Mouse (Mus musculus) right cerebral cortex, postnatal 14 days (tissue): ENCODE results near the gene Loxl3.

Experiments used
- DNase-seq: peaks from one replicate; pipeline ENCODE4 v3.0.0; 2022

Gene Loxl3

GRCm38 (mm10) chr6:83033249-83034185 lies at the start of gene Loxl3, which contains the start of gene Dok1:
Loxl3 (plus strand) TSS chr6:83034173.
Dok1 (minus strand) TSS chr6:83033471.
- no peak for DNase-seq

GRCm38 (mm10) chr6:82987411-82987971 lies 46.5 kb upstream of the Loxl3 start:
- no peak for DNase-seq

DNA sequence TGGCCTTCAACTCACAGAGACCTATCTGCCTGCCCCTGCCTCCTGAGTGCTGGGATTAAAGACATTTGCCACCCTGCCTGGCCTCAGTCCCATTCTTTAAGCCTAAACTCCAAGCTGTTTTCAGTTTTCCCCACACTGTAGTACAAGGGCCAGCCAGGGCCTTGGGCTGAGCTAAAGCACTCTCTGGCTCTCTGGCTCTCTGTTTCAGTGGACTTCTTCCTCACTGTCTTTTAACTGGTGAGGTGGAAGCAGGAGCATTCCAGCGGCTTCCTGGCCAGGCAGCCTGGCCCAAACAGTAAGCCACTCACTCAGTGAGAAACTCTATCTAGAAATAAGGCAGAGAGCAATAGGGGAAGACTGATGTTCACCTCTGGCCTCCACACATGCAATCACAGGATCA lies 40.3 kb upstream of the Loxl3 start:
- no peak for DNase-seq

DNA sequence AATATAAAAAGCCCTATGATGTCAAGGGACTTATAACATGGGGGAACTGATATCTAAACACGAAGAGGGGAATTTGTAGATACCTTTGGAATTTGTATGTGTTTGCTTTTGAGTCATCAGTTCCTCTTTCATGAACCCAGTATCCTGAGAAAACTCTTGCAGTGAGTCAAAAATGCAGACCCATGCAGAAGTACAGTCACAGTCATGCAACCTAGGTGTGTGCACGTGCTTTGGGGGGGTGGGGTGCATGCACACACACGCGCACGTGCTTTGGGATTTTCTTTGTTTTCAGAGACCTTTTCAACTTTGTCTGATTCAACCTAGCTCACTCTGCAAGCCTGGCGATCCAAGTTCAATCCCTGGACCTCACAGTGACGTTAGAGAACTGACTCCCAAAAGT lies 39.6 kb upstream of the Loxl3 start:
- DNase-seq: no peak

DNA sequence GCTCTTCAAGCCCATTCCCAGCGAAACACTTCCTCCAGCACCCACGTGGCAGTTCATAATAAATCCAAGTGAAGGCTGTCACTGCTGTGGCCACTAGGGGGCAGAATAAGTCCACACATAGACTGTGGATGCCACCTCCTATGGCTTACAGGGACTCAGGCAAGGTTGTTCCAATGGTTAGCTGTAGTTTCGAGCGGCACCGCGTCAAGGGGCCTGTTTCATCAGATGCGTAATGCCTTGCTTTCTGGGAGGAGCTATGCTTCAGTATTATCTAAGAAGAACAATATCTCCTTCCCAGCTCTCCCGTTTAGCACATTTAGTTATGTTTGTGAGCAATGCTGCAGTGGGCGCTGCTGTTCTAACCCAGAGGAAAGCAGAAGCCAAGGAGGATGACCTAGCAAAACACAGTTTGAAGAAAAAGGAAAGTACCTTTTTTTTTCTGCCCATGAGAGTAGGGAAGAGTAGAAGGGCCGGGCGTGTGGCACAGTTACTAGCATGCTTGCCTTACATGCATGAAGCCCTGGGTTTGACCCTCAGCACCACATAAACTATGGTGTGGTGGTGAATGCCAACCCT lies 37.1 kb upstream of the Loxl3 start:
- peak; percentile 89 for DNase-seq

DNA sequence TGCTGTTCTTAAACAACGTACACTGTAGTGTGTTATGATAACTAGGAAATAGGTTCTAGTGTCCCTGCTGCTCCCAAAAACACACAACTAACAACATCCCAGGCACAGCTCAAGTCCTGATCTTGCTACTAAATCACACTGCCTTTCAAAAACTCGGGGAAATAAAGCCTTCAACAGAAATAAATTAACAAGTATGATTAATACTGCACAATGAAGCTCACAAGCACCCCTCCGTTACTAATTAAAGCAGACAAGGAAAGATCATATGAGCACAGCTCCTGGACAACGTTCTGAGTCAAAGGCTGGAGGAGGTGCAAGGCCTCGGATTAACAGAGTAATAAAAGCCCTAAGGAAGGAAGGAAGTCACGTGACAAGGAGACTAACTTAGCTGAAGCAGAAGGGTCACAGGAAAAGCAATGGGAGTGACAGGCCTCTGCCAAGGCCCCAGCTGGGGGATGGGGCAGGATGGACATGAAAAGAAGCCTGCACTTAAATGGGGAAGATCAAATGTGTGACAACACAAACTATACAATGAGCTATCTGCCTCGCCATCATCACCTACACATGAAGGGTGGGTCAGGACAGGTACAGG lies 36.4 kb upstream of the Loxl3 start:
- peak; percentile 13 for DNase-seq

DNA sequence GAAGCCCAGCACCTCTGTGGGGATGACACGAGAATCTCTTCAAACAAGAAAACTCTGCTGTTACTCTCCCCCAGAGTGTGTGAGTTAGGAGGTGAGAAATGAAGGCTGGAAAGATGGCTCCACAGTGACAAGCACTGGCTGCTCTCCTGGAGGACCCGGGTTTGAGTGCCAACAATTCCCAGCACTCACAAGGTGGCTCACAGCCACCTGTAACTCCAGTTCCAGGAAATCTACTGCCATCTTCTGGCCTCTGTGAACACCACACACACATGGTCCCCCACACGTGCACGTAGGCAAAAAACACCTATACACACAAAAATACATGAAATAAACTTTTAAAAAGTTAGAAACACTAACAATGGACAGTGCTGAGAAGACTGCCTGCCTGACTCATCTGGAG lies 35.6 kb upstream of the Loxl3 start:
- DNase-seq: no peak

DNA sequence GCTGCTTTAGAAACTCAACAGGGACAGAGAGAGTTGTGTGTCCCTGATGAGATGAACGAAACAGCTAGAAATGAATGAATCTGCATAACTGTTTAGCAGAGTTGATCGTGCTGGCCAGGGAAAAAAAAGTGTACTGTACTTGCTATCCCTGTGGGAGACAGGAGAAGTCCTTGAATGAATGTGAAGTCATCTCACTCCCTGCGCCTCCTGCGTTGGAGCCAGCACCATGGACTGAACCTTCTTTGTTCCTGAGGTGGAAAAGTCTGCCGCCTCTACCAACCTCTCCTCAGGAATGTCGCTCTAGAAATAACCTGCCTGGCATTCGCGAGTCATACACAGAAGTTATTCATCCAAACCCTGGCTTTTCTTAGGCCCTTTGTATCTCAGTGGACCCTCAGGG lies 34.0 kb upstream of the Loxl3 start:
- no peak for DNase-seq

GRCm38 (mm10) chr6:83003082-83003481 lies 30.9 kb upstream of the Loxl3 start:
- no peak for DNase-seq

DNA sequence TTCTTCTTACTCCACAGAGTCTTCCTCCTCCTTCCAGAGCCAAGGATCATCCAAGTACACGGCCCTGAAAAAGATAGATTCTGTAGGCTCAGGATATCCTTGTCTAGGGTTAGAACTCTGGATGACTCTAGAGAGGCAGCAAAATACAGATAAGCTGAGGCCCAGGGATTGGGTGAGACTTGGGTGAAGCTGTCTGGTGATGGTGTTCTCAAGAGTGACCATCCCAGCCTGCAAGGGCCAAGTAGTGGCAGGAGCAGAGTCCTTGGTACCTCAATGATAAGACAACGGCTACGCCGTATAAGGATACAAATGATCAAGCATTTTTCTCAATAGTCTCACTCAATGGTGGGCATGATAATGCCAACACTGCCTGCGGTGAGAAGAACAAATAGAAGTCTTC lies 30.1 kb upstream of the Loxl3 start:
- no peak for DNase-seq

DNA sequence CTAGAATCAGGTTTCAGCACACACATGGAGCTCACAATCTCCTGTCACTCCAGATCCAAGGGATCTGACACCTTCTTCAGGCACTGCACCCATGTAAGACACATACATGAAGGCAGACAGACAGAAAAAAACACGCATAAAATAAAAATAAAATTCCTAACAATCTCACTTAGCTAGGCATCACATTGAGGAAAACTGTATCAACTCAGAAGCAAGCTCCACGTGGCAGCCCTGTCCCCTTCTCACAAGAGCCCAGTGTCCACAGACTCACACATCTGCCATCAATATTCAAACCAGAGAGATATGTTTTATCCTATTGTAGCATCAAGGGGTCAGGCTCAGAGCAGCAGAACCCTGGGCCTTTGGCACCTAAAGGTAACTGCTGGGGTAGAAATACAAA lies 29.7 kb upstream of the Loxl3 start:
- no peak for DNase-seq

DNA sequence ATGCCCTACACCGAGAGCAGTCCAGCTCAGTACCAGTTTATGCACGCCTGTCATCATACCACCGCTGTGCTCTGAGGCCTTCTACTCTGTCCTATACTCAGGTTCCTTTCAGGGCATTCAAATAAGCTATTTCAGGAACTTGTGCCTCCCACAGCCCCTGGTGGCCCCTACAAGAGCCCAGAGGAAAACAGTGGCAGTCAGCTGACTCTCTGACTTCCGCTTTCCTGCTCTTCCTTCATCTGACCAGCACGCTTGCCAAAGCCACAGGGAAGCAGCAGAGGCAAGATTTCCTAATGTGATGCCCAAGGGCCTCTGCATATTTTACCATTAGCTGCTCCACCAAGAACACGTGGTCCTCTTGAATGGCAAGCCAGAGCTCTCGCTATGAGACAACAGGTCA lies 29.1 kb upstream of the Loxl3 start:
- DNase-seq: no peak

DNA sequence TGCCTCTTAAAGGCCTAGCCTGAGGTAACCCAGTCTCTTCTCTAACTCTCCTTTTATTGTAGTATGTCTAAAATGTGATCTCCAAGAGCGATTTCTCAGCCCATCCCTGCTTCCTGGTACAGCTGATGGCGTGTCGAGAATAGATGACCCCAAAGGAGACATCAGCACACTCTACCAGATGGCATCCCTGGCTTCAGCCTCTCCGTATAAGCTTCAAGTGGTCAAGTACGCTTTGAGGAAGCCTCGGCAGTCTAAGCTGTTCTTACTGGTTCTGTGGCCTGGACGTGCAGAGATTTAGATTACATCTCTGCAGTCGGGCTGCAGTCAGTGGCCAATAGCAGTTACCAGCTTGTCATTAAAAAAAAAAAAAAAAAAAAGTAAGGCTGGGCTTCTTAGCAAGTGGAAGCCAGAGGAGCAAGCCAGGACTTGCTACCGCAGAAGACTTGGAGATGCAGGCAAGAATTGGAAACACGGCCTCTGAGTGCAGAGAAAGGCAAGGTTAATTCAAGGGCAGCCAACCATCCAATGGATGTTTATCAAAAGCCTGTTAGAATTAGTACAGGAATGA lies 28.4 kb upstream of the Loxl3 start:
- no peak for DNase-seq

GRCm38 (mm10) chr6:83006114-83006513 lies 27.9 kb upstream of the Loxl3 start:
- no peak for DNase-seq

DNA sequence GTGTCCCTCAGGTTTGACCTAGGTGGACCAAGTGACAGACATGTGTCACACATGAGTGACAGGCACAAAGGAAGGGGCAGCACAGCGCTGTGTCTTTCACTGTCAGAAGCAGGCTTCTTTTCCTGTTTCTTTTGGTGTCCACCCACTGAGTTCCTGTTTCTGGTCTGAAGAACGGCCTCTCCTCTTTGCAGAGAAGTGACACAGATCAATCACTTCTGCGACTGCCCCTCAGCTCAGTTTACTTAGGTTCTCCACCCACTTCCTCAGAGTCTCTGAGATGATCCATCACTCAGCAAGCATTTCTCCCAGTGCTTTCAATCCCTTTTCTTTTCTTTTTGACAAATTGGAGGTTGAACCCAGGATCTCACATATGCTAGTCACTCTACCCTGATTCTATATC lies 25.3 kb upstream of the Loxl3 start:
- DNase-seq: no peak

GRCm38 (mm10) chr6:83010010-83010409 lies 24.0 kb upstream of the Loxl3 start:
- DNase-seq: no peak

DNA sequence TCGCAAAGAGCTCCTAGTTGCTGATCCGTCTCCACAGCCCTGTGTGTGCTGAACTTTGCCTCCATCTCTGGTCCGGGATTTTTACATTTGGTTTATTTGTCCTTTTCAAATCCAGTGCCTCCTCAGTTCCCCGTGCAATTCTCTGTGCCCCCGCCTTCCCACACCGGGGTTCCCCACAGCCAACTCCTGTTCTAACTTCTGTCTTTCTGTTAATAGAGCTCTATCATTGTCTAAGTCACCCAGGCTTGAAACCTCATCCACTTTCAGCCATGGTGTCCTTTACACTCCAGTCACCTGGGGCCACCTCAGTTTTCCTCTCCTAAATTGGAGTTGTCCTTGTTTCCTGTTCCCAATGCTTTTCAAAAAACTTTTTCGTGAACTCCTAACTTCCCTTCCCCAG lies 22.7 kb upstream of the Loxl3 start:
- DNase-seq: no peak

DNA sequence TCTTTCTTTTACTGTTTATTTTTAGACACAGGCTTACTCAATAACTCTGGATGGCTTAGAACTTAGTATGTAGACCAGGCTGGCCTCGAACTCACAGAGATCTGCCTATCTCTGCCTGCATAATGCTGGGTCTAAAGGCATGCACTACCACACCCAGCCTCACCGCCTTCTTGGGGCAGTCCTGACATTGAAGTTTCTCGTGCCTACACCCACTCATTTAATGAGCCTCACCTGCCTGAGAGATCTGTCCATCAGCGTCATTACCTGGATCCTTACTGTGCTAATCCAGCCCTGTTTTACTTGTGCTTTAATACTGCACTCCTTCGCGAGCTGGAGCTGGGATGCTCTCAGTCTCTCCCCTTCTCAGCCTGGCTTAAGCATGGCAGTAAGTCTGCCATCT lies 22.2 kb upstream of the Loxl3 start:
- no peak for DNase-seq

DNA sequence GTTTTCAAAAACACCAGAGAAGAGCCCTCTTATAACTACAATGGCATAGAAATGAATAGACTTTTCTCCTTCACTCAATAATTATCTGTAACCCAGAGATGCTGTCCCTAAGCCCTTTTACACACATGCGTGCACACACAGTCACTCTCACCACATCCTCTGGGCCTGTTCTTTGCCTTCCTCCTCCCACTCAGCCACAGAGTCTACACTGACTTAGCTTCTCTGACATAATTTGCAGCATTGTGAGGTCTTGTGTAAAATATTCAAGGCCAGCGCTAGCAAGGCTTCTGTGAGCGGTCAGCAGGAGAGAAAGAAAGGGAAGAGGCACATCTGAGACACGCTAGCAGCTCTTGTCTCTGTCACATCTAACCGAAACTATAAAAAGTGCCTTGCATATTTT lies 20.5 kb upstream of the Loxl3 start:
- no peak for DNase-seq

DNA sequence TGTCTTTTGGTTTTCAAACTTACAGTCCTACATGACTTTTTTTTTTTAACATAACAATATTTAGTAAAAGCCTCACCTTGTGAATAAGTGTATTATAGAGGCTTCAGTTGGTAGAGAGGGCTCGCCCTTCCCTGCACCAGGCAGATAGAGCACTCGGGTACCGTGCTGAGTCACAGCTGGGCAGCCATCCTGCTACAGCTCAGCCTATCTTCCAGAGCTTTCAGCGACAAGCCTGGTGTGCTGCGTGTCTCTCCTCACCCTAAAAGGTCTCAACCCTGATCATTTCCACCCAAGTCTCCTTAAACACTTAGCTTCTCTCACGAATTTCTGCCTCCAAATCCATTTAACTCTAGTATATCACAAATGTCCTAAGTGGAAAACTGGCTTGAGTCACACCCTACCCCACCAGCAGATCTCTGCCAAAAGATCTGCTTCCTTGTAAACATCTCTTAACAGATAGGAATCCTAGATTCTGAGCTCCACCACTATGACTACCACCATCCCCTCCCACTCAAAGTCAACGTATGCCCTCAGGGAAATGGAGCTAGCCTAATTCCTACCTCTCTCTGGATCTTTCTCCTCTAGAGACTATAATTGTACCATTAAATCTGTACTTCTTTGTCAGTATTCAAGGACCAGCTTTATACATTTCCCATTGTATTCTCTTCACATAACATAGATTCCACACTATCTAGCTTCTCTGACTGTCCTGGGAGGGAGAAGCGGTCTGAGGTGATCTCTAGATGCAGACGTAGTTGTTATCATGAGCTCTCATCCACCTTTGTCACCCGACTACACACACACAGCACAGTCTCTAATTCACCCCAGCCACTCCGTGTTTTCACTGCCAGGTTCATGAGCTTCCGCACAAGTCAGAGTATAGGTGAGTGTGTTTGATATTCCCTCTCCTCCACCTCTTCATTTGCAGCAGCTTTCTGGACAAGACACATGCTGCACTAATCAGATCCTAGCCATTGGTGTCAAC lies 19.2 kb upstream of the Loxl3 start:
- DNase-seq: no peak

- no peak for DNase-seq
Observed at GRCm38 (mm10) chr6:83015749-83016148, 18.2 kb upstream of the Loxl3 start.

DNA sequence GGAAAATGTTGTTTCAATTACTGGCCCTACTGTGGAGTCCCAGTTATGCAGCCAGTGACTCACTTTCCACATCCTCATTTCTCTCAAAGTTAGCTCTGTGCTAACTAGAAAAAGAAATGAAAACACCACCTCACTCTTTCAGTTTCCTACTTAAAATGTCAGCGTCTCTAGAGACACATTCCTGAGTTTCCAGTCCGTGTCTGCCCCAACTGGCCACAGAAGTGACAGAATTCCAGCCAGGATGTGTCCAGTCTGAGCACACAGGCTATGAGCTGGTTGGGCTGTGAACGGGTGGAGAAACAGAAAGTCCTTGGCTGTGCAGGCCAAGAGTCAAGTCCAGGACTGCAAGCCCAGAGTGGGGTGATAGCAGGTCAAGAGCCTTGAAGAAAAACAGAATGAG lies 16.8 kb upstream of the Loxl3 start:
- no peak for DNase-seq
